Mouse (Mus musculus): ENCODE data around the gene Arhgef28. TPM values are rescaled to one million over a fixed set of nuclear protein-coding genes. Genes with fewer than 3 reads are reported as not detected.

The Arhgef28 gene
- polyA plus RNA-seq, 1 experiment from 2014 or later: 0.74 TPM

- no peak overlapping the region for H3K27ac ChIP-seq (ENCODE audit: low read depth)
- no peaks in the 10 kb centered on the region for H3K9me3 ChIP-seq (ENCODE audit: low read length)
- 60% methylated on average over 1 of the region's 1 CpGs for WGBS (ENCODE audit: insufficient replicate concordance)
These were observed 18.3 kb downstream of the Arhgef28 start for GRCm38 (mm10) chr13:98187904-98188303.

GRCm38 (mm10) chr13:98186179-98186578, 20.1 kb downstream of the Arhgef28 start:
- ATAC-seq (no peak), DNase-seq (no peak)
- WGBS (ENCODE audit: insufficient replicate concordance): 75% methylated on average over 5 of the region's 5 CpGs
- Histone ChIP-seq H3K9me3 (ENCODE audit: low read length) (no peaks in the 10 kb centered on the region), H3K36me3 (replicated peaks; ENCODE audit: insufficient read depth, low read length) (no peaks in the 10 kb centered on the region), H3K9ac (replicated peaks) (no peak overlapping the region), H3K4me1 (ENCODE audit: insufficient read depth) (no peaks in the 10 kb centered on the region), H3K27ac (ENCODE audit: low read depth) (no peak overlapping the region), H3K27me3 (ENCODE audit: insufficient read depth, low read length) (no peaks in the 10 kb centered on the region), H3K4me2 (ENCODE audit: low read depth, low read length) (no peak overlapping the region), H3K4me3 (ENCODE audit: low read depth, low read length) (no peak overlapping the region)
- TF ChIP-seq CTCF (IDR thresholded peaks at IDR 0.05; ENCODE audit: low read depth): no peak
- no peak for TF ChIP-seq EP300 (IDR thresholded peaks at IDR 0.05; ENCODE audit: low read depth)

More at GRCm38 (mm10) chr13:98187904-98188303, 18.3 kb downstream of the Arhgef28 start:
- Histone ChIP-seq H3K36me3 (replicated peaks; ENCODE audit: insufficient read depth, low read length) (no peaks in the 10 kb centered on the region), H3K4me2 (ENCODE audit: low read depth, low read length) (no peak overlapping the region), H3K9ac (replicated peaks) (no peak overlapping the region), H3K4me1 (ENCODE audit: insufficient read depth) (no peaks in the 10 kb centered on the region), H3K27me3 (ENCODE audit: insufficient read depth, low read length) (no peaks in the 10 kb centered on the region), H3K4me3 (ENCODE audit: low read depth, low read length) (no peak overlapping the region)
- DNase-seq: no peak
- ATAC-seq: peak; percentile 61
- peak; percentile 72; the same call in 1 of the 2 replicates for TF ChIP-seq EP300 (IDR thresholded peaks at IDR 0.05; ENCODE audit: low read depth)
- no peak for TF ChIP-seq CTCF (IDR thresholded peaks at IDR 0.05; ENCODE audit: low read depth)

GRCm38 (mm10) chr13:98184632-98185031, 21.6 kb downstream of the Arhgef28 start:
- 32% methylated on average over 3 of the region's 3 CpGs for WGBS (ENCODE audit: insufficient replicate concordance)
- H3K4me3 ChIP-seq (ENCODE audit: low read depth, low read length): no peak overlapping the region
- H3K9ac ChIP-seq (replicated peaks): no peak overlapping the region
- no peaks in the 10 kb centered on the region for H3K4me1 ChIP-seq (ENCODE audit: insufficient read depth)
- H3K27me3 ChIP-seq (ENCODE audit: insufficient read depth, low read length): no peaks in the 10 kb centered on the region
- DNase-seq: no peak
- H3K9me3 ChIP-seq (ENCODE audit: low read length): no peaks in the 10 kb centered on the region
- no peak overlapping the region for H3K27ac ChIP-seq (ENCODE audit: low read depth)
- TF ChIP-seq EP300 (IDR thresholded peaks at IDR 0.05; ENCODE audit: low read depth) (no peak), CTCF (IDR thresholded peaks at IDR 0.05; ENCODE audit: low read depth) (no peak)
- no peak for ATAC-seq
- no peak overlapping the region for H3K4me2 ChIP-seq (ENCODE audit: low read depth, low read length)
- no peaks in the 10 kb centered on the region for H3K36me3 ChIP-seq (replicated peaks; ENCODE audit: insufficient read depth, low read length)

- Histone ChIP-seq H3K4me3 (ENCODE audit: low read depth, low read length) (no peak overlapping the region), H3K27ac (ENCODE audit: low read depth) (no peak overlapping the region), H3K9ac (replicated peaks) (no peak overlapping the region), H3K27me3 (ENCODE audit: insufficient read depth, low read length) (no peaks in the 10 kb centered on the region), H3K4me2 (ENCODE audit: low read depth, low read length) (no peak overlapping the region), H3K4me1 (ENCODE audit: insufficient read depth) (no peaks in the 10 kb centered on the region), H3K9me3 (ENCODE audit: low read length) (no peaks in the 10 kb centered on the region), H3K36me3 (replicated peaks; ENCODE audit: insufficient read depth, low read length) (no peaks in the 10 kb centered on the region)
- no peak for TF ChIP-seq EP300 (IDR thresholded peaks at IDR 0.05; ENCODE audit: low read depth)
- no peak for TF ChIP-seq CTCF (IDR thresholded peaks at IDR 0.05; ENCODE audit: low read depth)
- WGBS (ENCODE audit: insufficient replicate concordance): 81% methylated on average over 21 of the region's 21 CpGs
- ATAC-seq (no peak), DNase-seq (no peak)
These were observed 22.9 kb downstream of the Arhgef28 start for GRCm38 (mm10) chr13:98183157-98183878.

GRCm38 (mm10) chr13:98182330-98182729, 23.9 kb downstream of the Arhgef28 start:
- Histone ChIP-seq H3K4me1 (ENCODE audit: insufficient read depth) (no peaks in the 10 kb centered on the region), H3K36me3 (replicated peaks; ENCODE audit: insufficient read depth, low read length) (no peaks in the 10 kb centered on the region), H3K4me2 (ENCODE audit: low read depth, low read length) (no peak overlapping the region), H3K27me3 (ENCODE audit: insufficient read depth, low read length) (no peaks in the 10 kb centered on the region), H3K27ac (ENCODE audit: low read depth) (no peak overlapping the region), H3K9me3 (ENCODE audit: low read length) (no peaks in the 10 kb centered on the region), H3K9ac (replicated peaks) (no peak overlapping the region), H3K4me3 (ENCODE audit: low read depth, low read length) (no peak overlapping the region)
- ATAC-seq (no peak), DNase-seq (no peak)
- TF ChIP-seq CTCF (IDR thresholded peaks at IDR 0.05; ENCODE audit: low read depth) (no peak), EP300 (IDR thresholded peaks at IDR 0.05; ENCODE audit: low read depth) (no peak)
- 83% methylated on average over 11 of the region's 11 CpGs for whole genome bisulfite sequencing (ENCODE audit: insufficient replicate concordance)

- no peak for DNase-seq
- H3K4me3 ChIP-seq (ENCODE audit: low read depth, low read length): no peak overlapping the region
- TF ChIP-seq CTCF (IDR thresholded peaks at IDR 0.05; ENCODE audit: low read depth) (no peak), EP300 (IDR thresholded peaks at IDR 0.05; ENCODE audit: low read depth) (no peak)
These were observed 25.6 kb downstream of the Arhgef28 start for GRCm38 (mm10) chr13:98180636-98181035.

More at GRCm38 (mm10) chr13:98180636-98181035, 25.6 kb downstream of the Arhgef28 start:
- Histone ChIP-seq H3K27me3 (ENCODE audit: insufficient read depth, low read length) (no peaks in the 10 kb centered on the region), H3K9me3 (ENCODE audit: low read length) (no peaks in the 10 kb centered on the region), H3K27ac (ENCODE audit: low read depth) (no peak overlapping the region), H3K9ac (replicated peaks) (no peak overlapping the region), H3K36me3 (replicated peaks; ENCODE audit: insufficient read depth, low read length) (no peaks in the 10 kb centered on the region), H3K4me1 (ENCODE audit: insufficient read depth) (no peaks in the 10 kb centered on the region), H3K4me2 (ENCODE audit: low read depth, low read length) (no peak overlapping the region)
- ATAC-seq: no peak
- WGBS (ENCODE audit: insufficient replicate concordance): 75% methylated on average over 8 of the region's 8 CpGs
